Mouse (Mus musculus) G1E (cell line): ENCODE results near the gene Nsun2.

Experiments used
- CTCF ChIP-seq: IDR thresholded peaks from 2 replicates; pipeline ENCODE4 v1.5.1; 2012; ENCODE audit warnings: low read depth, low read length, inconsistent platforms, mixed read lengths
- TAL1 ChIP-seq: conservative IDR thresholded peaks from 2 replicates; pipeline ENCODE4 v1.6.1; 2012; ENCODE audit warnings: low read depth, low read length, inconsistent platforms, mixed read lengths

- no peak for TF ChIP-seq CTCF
- TF ChIP-seq TAL1 = no peak
These were observed 112.9 kb downstream of the Nsun2 start for GRCm38 (mm10) chr13:69646481-69646880.
